Mouse (Mus musculus) neural tube, embryonic 13.5 days (tissue): ENCODE results near the gene Gm11983. TPM values are rescaled to one million over a fixed set of nuclear protein-coding genes. Genes with fewer than 3 reads are reported as not detected.
"Not testable (repeated sequence)": the region's sequence is repeated elsewhere in the genome, so short reads cannot be mapped to it uniquely, and the experiment has no call there.

Experiments used
- ATAC-seq: fragments of 200-750 bp; cut with Nextera tagmentation; 2 replicates; pipeline ENCODE4 v1.8.0; 2017; ENCODE audit warnings: low read depth, mild to moderate bottlenecking, moderate TSS enrichment, moderate library complexity
- H3K27ac ChIP-seq: fragments of 300-500 bp; sonication (generic); replicated peaks from 2 replicates; pipeline ENCODE4 v1.5.1; 2015; ENCODE audit warnings: moderate library complexity, mild to moderate bottlenecking, inconsistent platforms
- H3K27me3 ChIP-seq: fragments of 300-500 bp; sonication (generic); 2 replicates; pipeline ENCODE4 v1.6.1; 2015; ENCODE audit warnings: mild to moderate bottlenecking, inconsistent platforms
- H3K36me3 ChIP-seq: fragments of 300-500 bp; sonication (generic); 2 replicates; pipeline ENCODE4 v1.6.1; 2015; ENCODE audit warnings: mild to moderate bottlenecking, inconsistent platforms
- H3K4me1 ChIP-seq: fragments of 300-500 bp; sonication (generic); replicated peaks from 2 replicates; pipeline ENCODE4 v1.6.1; 2015; ENCODE audit warnings: inconsistent platforms
- H3K4me2 ChIP-seq: fragments of 300-500 bp; sonication (generic); 2 replicates; pipeline ENCODE4 v1.6.1; 2015; ENCODE audit warnings: inconsistent platforms, mild to moderate bottlenecking, moderate library complexity
- H3K4me3 ChIP-seq: fragments of 300-500 bp; sonication (generic); 2 replicates; pipeline ENCODE4 v1.5.1; 2015; ENCODE audit warnings: mild to moderate bottlenecking, inconsistent platforms
- H3K9ac ChIP-seq: fragments of 300-500 bp; sonication (generic); 2 replicates; pipeline ENCODE4 v1.6.1; 2015; ENCODE audit warnings: moderate library complexity, mild to moderate bottlenecking, inconsistent platforms
- H3K9me3 ChIP-seq: fragments of 300-500 bp; sonication (generic); 2 replicates; pipeline ENCODE4 v1.6.1; 2016; ENCODE audit warnings: inconsistent platforms
- WGBS: fragments of 180-500 bp; shearing (Covaris S2); methylation state at CpG from one replicate; pipeline ENCODE4 v1.1.7; 2015; 5-methylcytosine and 5-hydroxymethylcytosine counted together
- polyA plus RNA-seq: library from polyadenylated mRNA; unstranded; fragments of >200 nt; fragmentation: Nextera tagmentation; extraction: Ambion mirVana; gene quantifications from 2 replicates; pipeline ENCODE4 v1.2.1, GENCODE M21; 2015

Gm11983 gene
- polyA plus RNA-seq, 1 experiment from 2014 or later = not detected

- Histone ChIP-seq H3K4me3 (no peak overlapping the region), H3K27ac (no peak overlapping the region), H3K4me2 (no peak overlapping the region), H3K36me3 (no peaks in the 10 kb centered on the region), H3K4me1 (no peaks in the 10 kb centered on the region), H3K9me3 (no peaks in the 10 kb centered on the region), H3K9ac (no peak overlapping the region), H3K27me3 (no peaks in the 10 kb centered on the region)
- WGBS = 69% methylated on average over 3 of the region's 3 CpGs
- no peak for ATAC-seq
These were observed 3.3 kb upstream of the Gm11983 start for GRCm38 (mm10) chr11:6840775-6841174.

- H3K4me2 ChIP-seq = no peak overlapping the region
- no peak overlapping the region for H3K9ac ChIP-seq
- H3K27me3 ChIP-seq = no peaks in the 10 kb centered on the region
- WGBS = 73% methylated on average over 13 of the region's 13 CpGs
- H3K27ac ChIP-seq = no peak overlapping the region
- H3K36me3 ChIP-seq = no peaks in the 10 kb centered on the region
- H3K9me3 ChIP-seq = no peaks in the 10 kb centered on the region
- ATAC-seq = no peak
- H3K4me1 ChIP-seq = no peaks in the 10 kb centered on the region
- no peak overlapping the region for H3K4me3 ChIP-seq
These were observed 2.8 kb downstream of the Gm11983 start for GRCm38 (mm10) chr11:6834636-6835035.

GRCm38 (mm10) chr11:6833731-6834130 is 3.7 kb downstream of the Gm11983 start:
- Histone ChIP-seq H3K9me3 (no peaks in the 10 kb centered on the region), H3K9ac (no peak overlapping the region), H3K4me2 (no peak overlapping the region), H3K36me3 (no peaks in the 10 kb centered on the region), H3K4me3 (no peak overlapping the region), H3K4me1 (no peaks in the 10 kb centered on the region), H3K27ac (no peak overlapping the region), H3K27me3 (no peaks in the 10 kb centered on the region)
- 92% methylated on average over 9 of the region's 9 CpGs for WGBS
- ATAC-seq = no peak

- H3K4me2 ChIP-seq = no peak overlapping the region
- H3K9ac ChIP-seq = no peak overlapping the region
- H3K4me3 ChIP-seq = no peak overlapping the region
- 66% methylated on average over 9 of the region's 9 CpGs for WGBS
- ATAC-seq = no peak
- no peak overlapping the region for H3K27ac ChIP-seq
- H3K9me3 ChIP-seq = no peaks in the 10 kb centered on the region
- H3K27me3 ChIP-seq = no peaks in the 10 kb centered on the region
- no peaks in the 10 kb centered on the region for H3K4me1 ChIP-seq
- no peaks in the 10 kb centered on the region for H3K36me3 ChIP-seq
These were observed 5.5 kb downstream of the Gm11983 start for GRCm38 (mm10) chr11:6831931-6832330.

- Histone ChIP-seq H3K4me2 (no peak overlapping the region), H3K4me3 (no peak overlapping the region), H3K9me3 (no peaks in the 10 kb centered on the region), H3K36me3 (no peaks in the 10 kb centered on the region), H3K9ac (no peak overlapping the region), H3K27me3 (no peaks in the 10 kb centered on the region), H3K4me1 (no peaks in the 10 kb centered on the region), H3K27ac (no peak overlapping the region)
- no peak for ATAC-seq
- 62% methylated on average over 5 of the region's 5 CpGs for WGBS
These were observed 9.3 kb downstream of the Gm11983 start for GRCm38 (mm10) chr11:6828196-6828595.

GRCm38 (mm10) chr11:6826157-6826556 is 11.3 kb downstream of the Gm11983 start:
- Histone ChIP-seq H3K9me3 (no peaks in the 10 kb centered on the region), H3K27me3 (no peaks in the 10 kb centered on the region), H3K4me1 (no peaks in the 10 kb centered on the region), H3K36me3 (no peaks in the 10 kb centered on the region), H3K27ac (no peak overlapping the region), H3K4me2 (no peak overlapping the region), H3K9ac (no peak overlapping the region), H3K4me3 (no peak overlapping the region)
- 93% methylated on average over 3 of the region's 3 CpGs for WGBS
- no peak for ATAC-seq

GRCm38 (mm10) chr11:6823176-6823575 is 14.3 kb downstream of the Gm11983 start:
- 87% methylated on average over 2 of the region's 2 CpGs for WGBS
- no peak overlapping the region for H3K4me2 ChIP-seq
- H3K27ac ChIP-seq = no peak overlapping the region
- no peak overlapping the region for H3K9ac ChIP-seq
- no peaks in the 10 kb centered on the region for H3K27me3 ChIP-seq
- H3K4me1 ChIP-seq = no peaks in the 10 kb centered on the region
- ATAC-seq = no peak
- H3K9me3 ChIP-seq = no peaks in the 10 kb centered on the region
- H3K36me3 ChIP-seq = no peaks in the 10 kb centered on the region
- H3K4me3 ChIP-seq = no peak overlapping the region

- no peak for ATAC-seq
- Histone ChIP-seq H3K27ac (no peak overlapping the region), H3K27me3 (no peaks in the 10 kb centered on the region), H3K4me1 (no peaks in the 10 kb centered on the region), H3K36me3 (no peaks in the 10 kb centered on the region), H3K9me3 (no peaks in the 10 kb centered on the region), H3K4me2 (no peak overlapping the region), H3K9ac (no peak overlapping the region), H3K4me3 (no peak overlapping the region)
- 94% methylated on average over 4 of the region's 4 CpGs for WGBS
These were observed 23.0 kb downstream of the Gm11983 start for GRCm38 (mm10) chr11:6814486-6814885.

- not testable (repeated sequence) for H3K27ac ChIP-seq, H3K4me3 ChIP-seq, H3K36me3 ChIP-seq, H3K27me3 ChIP-seq, H3K9ac ChIP-seq, ATAC-seq, H3K4me1 ChIP-seq, H3K4me2 ChIP-seq, H3K9me3 ChIP-seq
These were observed 34.6 kb downstream of the Gm11983 start for GRCm38 (mm10) chr11:6802879-6803278.

GRCm38 (mm10) chr11:6790690-6791089 is 46.8 kb downstream of the Gm11983 start:
- Histone ChIP-seq H3K4me1 (no peaks in the 10 kb centered on the region), H3K27me3 (no peaks in the 10 kb centered on the region), H3K4me3 (no peak overlapping the region), H3K36me3 (no peaks in the 10 kb centered on the region), H3K9me3 (0 out of 2 replicates have a peak, but pooled peaks cover 3% of the 10 kb centered on the region), H3K4me2 (no peak overlapping the region), H3K27ac (no peak overlapping the region), H3K9ac (no peak overlapping the region)
- no peak for ATAC-seq
- 93% methylated on average over 3 of the region's 3 CpGs for WGBS

Other genes starting within 250 kb of the Gm11983 start
- 103 and 110 TPM in 2 replicates for gene Nacad, start 231.6 kb downstream of the Gm11983 start, polyA plus RNA-seq
- gene Tbrg4, start 211.6 kb downstream of the Gm11983 start, polyA plus RNA-seq = 29.9 and 31.7 TPM in 2 replicates
- gene Wap, start 199.0 kb downstream of the Gm11983 start, polyA plus RNA-seq = not detected in 2 replicates
- gene Ramp3, start 179.1 kb downstream of the Gm11983 start, polyA plus RNA-seq = 23.8 and 25.7 TPM in 2 replicates
- 5.5 and 5.7 TPM in 2 replicates for gene Adcy1, start 225.8 kb upstream of the Gm11983 start, polyA plus RNA-seq